Mouse (Mus musculus) spleen, adult 18-20 months (tissue): ENCODE results near the gene Aurka.

Experiments used
- DNase-seq, 2 experiments: peaks; one replicate each; pipeline ENCODE4 v3.0.0; 2022; ENCODE audit warnings: mixed read lengths in 2 of 2

Aurka gene

DNA sequence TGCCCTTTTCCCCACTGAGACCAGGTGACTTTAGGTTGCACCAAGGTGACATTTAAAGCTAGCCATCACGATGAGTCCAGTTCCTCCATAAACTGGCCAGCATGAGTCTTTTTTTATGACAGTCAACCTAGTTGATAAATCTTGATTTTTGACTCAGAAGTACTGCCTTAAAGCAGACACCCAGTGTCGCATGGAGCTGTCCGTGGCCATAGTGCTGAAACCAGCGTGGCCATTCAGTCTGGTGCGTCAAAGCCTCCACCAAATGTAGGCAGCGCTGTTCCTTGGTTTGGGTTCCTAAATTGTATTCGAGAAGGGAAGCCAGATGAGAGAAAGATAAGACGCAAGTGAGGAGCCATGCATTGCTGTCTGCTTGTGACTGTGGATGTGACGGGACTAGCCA is 49.5 kb downstream of the Aurka start:
- peak in 1 of 2 experiments; percentile 8 for DNase-seq

DNA sequence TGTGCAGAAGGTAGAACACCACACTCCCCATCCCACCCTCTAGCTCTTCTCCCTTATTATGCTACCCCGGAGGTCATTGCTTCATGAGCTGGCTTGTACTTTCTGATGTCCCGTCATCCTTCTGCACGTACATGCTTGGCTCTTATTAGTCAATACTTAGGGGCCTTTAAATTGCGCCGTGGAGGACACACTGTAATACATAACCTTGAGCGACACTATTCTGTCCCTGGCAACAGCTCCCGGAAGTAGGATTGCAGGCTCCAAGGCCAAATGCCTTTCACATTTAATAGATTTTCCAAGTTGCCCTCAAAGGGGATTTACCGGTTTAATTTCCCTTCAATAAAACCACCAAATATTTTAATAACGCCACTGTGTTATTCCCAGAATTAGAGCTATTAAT is 58.6 kb downstream of the Aurka start:
- no peak for DNase-seq

DNA sequence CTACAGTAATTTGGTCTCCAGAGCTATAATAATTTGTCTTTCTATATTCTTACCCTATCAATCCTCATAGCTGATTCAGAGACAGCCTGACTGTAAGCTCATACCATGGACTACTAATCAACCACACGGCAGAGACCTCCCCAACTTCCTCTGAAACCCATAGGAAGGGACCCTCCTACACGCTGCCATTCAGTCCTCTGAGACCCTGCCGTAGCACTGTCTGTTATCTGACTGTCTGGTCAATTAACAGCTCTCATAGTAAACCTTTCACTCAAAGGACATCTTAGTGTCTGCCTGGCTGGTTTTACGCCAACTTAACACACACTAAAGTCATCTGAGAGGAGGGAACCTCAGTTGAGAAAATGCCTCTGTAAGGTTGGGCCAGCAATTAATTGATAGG is 63.8 kb downstream of the Aurka start:
- no peak for DNase-seq
